Mouse (Mus musculus) embryonic fibroblast, embryonic 13.5 days (primary cell): ENCODE results near the gene Cpne5. TPM values are rescaled to one million over a fixed set of nuclear protein-coding genes. Genes with fewer than 3 reads are reported as not detected.

Source experiments
- H3K27ac ChIP-seq: 2 replicates; pipeline ENCODE4 v1.5.1; 2012; ENCODE audit warnings: low read length, control low read depth, inconsistent platforms; ENCODE audit not compliant: insufficient read depth
- H3K4me1 ChIP-seq: 2 replicates; pipeline ENCODE4 v1.6.1; 2011; ENCODE audit warnings: low read length; ENCODE audit not compliant: control insufficient read depth, insufficient read depth
- H3K4me3 ChIP-seq: 2 replicates; pipeline ENCODE4 v1.5.1; 2011; ENCODE audit warnings: mild to moderate bottlenecking, control low read depth, low read length; ENCODE audit not compliant: insufficient read depth
- CTCF ChIP-seq: IDR thresholded peaks from 2 replicates; pipeline ENCODE4 v1.5.1; 2011; ENCODE audit warnings: mild to moderate bottlenecking, control low read depth, low read length, moderate library complexity, borderline replicate concordance; ENCODE audit not compliant: insufficient read depth
- POLR2A ChIP-seq: IDR thresholded peaks from 2 replicates; pipeline ENCODE4 v1.6.1; 2011; ENCODE audit warnings: low read depth, mild to moderate bottlenecking, control low read depth, low read length, moderate library complexity
- polyA plus RNA-seq: library from polyadenylated mRNA; stranded (reverse); fragments of >200 nt; gene quantifications from 2 replicates; pipeline ENCODE4 v1.2.4, GENCODE M21; 2011; ENCODE audit warnings: low read depth; ENCODE audit not compliant: missing spikeins, insufficient read length

Cpne5 gene
- polyA plus RNA-seq, 1 experiment, result not detected

GRCm38 (mm10) chr17:29186989-29187859 is 50.7 kb downstream of the Cpne5 start:
- Histone ChIP-seq H3K27ac (no peak overlapping the region), H3K4me3 (no peak overlapping the region), H3K4me1 (no peaks in the 10 kb centered on the region)
- TF ChIP-seq CTCF (no peak), POLR2A (no peak)

- no peak overlapping the region for H3K27ac ChIP-seq
- no peak overlapping the region for H3K4me3 ChIP-seq
- TF ChIP-seq POLR2A, result no peak
- TF ChIP-seq CTCF, result no peak
- peaks cover 4% of the 10 kb centered on the region for H3K4me1 ChIP-seq
Measured at GRCm38 (mm10) chr17:29185376-29186046, 52.5 kb downstream of the Cpne5 start.

- Histone ChIP-seq H3K4me3 (no peak overlapping the region), H3K27ac (no peak overlapping the region), H3K4me1 (peaks cover 4% of the 10 kb centered on the region)
- TF ChIP-seq CTCF (no peak), POLR2A (no peak)
Measured at GRCm38 (mm10) chr17:29183162-29183561, 54.8 kb downstream of the Cpne5 start.

- TF ChIP-seq POLR2A (no peak), CTCF (no peak)
- H3K4me1 ChIP-seq, result peaks cover 4% of the 10 kb centered on the region
- no peak overlapping the region for H3K4me3 ChIP-seq
- no peak overlapping the region for H3K27ac ChIP-seq
Measured at GRCm38 (mm10) chr17:29181751-29182150, 56.2 kb downstream of the Cpne5 start.

- TF ChIP-seq CTCF (no peak), POLR2A (no peak)
- Histone ChIP-seq H3K27ac (peak overlapping the region; percentile 63), H3K4me1 (peaks cover 4% of the 10 kb centered on the region), H3K4me3 (no peak overlapping the region)
Measured at GRCm38 (mm10) chr17:29180406-29181127, 57.4 kb downstream of the Cpne5 start.

- no peak for TF ChIP-seq POLR2A
- no peak for TF ChIP-seq CTCF
- no peak overlapping the region for H3K27ac ChIP-seq
- H3K4me3 ChIP-seq, result no peak overlapping the region
- peaks cover 4% of the 10 kb centered on the region for H3K4me1 ChIP-seq
Measured at GRCm38 (mm10) chr17:29179917-29180316, 58.0 kb downstream of the Cpne5 start.

- no peak for TF ChIP-seq CTCF
- no peak for TF ChIP-seq POLR2A
- Histone ChIP-seq H3K27ac (no peak overlapping the region), H3K4me1 (peaks cover 4% of the 10 kb centered on the region), H3K4me3 (no peak overlapping the region)
Measured at GRCm38 (mm10) chr17:29178503-29179059, 59.4 kb downstream of the Cpne5 start.

- no peak overlapping the region for H3K27ac ChIP-seq
- peaks cover 4% of the 10 kb centered on the region for H3K4me1 ChIP-seq
- TF ChIP-seq POLR2A (no peak), CTCF (0 out of 2 replicates have a peak, but pooled peaks have one; percentile 23)
- no peak overlapping the region for H3K4me3 ChIP-seq
Measured at GRCm38 (mm10) chr17:29176391-29177267, 61.3 kb downstream of the Cpne5 start.

GRCm38 (mm10) chr17:29175693-29176092 is 62.3 kb downstream of the Cpne5 start:
- no peak overlapping the region for H3K27ac ChIP-seq
- peaks cover 2% of the 10 kb centered on the region for H3K4me1 ChIP-seq
- H3K4me3 ChIP-seq, result no peak overlapping the region
- no peak for TF ChIP-seq CTCF
- no peak for TF ChIP-seq POLR2A
